Mouse (Mus musculus): ENCODE measurements around the gene Gatad2a.
"Not testable (repeated sequence)": the region's sequence is repeated elsewhere in the genome, so short reads cannot be mapped to it uniquely, and the experiment has no call there.

Gene Gatad2a

DNA sequence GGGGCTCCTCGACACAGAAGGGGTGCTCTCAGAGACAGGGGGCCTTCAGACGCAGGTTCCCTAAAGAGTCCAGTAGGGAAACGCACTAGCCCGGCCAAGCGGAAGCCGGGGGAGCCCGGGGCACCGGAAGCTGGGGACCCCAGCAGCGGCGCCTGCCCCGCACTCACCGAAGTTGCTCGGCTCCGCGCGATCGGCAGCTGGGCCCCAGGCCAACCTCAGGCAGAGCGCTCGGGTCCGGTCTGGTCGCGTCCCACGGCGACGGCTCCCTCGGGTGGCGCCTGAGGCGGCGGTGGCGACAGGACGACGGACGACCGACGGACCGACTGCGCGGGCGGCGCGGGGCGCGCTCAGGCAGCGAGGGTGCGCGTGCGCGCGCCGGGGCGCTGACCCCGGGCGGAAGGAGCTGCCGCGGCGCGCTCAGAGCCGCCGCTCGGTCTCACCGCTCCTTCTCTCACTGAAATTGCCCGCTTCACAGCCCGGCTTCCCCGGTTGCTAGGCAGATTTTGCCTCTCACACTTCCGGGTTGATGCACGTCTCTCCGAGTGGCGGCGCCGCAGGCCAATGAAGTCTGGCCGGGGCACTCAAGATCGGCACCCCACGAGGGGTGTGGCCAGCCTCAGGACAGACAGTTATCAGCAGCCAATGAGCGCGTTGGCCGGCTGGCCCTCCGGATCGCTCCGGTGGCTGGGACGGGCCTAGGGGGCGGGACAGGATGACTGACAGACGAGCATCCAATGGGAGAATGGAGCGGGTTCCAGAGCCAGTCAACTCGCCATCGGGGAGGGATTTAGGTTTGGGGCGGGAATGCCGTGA lies at the start of gene Gatad2a:
Gene Gatad2a, minus strand, starts transcription at position 609 of the 813 bp plus-strand sequence.
- DNase-seq = peak; percentile 100

DNA sequence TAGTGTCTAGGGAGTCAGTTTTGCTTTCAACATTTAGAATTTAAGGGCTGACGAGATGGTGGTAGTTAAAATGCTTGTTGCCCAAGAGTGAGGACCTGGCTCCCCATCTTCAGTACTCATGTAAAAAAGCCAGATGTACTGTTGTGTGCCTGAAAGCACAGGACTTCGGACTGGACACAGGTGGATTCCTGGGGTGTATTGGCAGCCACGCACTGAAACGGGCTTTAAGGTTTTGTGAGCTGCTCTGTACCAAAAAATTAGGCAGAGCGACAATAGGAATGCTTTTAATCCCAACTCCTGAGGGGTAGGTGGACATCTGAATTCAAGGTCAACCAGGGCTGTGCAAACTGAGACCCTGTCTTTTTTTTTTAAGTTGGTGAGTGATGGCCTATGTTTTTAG lies 47.8 kb upstream of the Gatad2a start:
- no peak for DNase-seq

DNA sequence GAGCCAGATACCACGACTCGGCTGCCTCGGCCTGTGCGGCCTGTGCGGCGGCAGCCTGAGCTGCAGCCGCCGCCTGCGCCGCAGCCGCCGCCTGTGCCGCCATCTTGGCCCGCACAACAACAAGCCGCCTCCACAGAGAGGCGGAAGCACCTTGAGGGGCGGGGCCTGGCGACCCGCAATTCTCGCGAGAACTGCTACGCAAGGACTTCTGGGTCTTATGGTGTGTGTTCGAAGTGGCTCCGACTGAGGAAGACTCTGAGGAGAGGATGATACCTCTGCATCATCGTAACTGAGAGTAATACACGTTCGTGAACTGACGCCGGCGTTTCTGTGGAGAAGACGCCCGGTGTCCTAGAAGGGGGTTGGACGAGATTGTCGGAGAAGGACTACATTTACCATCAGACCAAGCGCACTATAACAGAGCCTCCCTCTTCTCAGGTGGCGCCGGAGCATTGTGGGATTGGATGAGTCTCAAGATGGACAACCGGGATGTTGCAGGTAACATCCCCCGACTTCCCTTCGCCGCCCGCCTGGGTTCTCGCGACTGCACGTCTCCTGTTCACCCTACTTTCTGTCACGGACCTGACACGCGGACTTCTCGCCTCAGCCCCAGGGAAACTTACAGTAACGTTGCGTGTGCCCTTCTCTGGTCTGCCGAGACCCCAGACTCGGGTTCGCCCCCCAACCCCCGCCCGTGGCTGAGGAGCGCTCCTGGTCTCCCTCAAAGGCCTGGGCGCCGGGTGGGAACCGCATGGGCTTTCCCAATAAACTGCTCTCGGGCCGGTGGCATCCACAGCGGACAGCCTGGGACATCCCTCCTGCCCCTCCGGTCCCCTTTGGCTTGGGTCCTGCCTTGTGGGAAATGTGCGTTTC lies 46.6 kb upstream of the Gatad2a start, which contains the start of the genes Mau2 and Sugp1:
Gene Mau2, minus strand, starts transcription at position 152 of the 873 bp plus-strand sequence.
Gene Sugp1, plus strand, starts transcription at position 231 of the 873 bp plus-strand sequence.
- peak; percentile 98 for DNase-seq

DNA sequence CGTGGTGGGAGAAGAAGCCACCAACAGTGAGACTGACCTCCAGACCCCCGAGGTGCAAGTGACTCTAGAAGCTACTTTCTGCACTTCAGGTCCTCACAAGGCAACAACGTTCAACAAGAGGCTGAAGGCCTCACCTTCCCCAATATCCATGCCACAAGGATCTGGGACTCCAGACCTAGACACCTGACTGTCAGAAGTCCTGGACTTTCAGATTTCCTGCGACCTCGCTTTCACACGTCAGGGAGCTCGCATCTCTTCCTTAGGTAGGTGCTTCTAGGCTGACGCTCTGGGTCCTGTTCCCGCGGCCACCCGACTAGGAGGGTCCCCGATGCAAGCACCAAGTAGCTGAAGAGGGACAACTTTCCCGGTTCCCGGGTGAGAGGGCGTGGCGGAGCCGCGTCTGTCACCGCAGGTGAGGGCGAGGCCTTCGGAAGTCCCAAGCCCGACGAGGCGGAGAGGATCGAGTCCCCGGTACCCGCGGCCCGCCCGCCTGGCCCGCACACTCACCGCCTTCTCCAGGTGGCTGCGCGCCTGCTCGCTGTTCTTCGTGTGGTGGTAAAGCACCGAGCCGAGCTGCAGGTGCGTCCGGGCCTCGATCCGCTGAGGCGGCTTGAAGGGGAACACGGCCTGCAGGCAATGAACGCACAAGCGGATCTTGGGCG lies 45.8 kb upstream of the Gatad2a start:
- peak in 1 of 2 experiments; percentile 59 for DNase-seq

DNA sequence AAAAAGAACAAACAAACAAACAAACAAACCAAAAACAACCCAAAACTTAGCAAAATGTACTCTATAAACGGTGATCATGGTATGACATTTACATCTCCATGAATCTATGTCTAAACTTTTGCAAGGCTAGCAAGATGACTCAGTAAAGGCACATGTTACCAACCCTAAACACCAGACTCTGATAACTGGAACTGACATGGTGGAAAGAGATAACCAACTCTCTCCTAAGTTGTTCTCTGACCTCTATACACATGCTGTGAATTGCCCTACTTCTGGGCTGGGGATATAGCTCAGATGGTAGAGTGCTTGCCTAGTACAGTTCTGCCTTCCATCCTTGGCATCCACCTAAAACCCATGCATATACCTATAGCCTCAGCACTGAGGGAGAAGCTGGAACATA lies 41.8 kb upstream of the Gatad2a start:
- no peak for DNase-seq

DNA sequence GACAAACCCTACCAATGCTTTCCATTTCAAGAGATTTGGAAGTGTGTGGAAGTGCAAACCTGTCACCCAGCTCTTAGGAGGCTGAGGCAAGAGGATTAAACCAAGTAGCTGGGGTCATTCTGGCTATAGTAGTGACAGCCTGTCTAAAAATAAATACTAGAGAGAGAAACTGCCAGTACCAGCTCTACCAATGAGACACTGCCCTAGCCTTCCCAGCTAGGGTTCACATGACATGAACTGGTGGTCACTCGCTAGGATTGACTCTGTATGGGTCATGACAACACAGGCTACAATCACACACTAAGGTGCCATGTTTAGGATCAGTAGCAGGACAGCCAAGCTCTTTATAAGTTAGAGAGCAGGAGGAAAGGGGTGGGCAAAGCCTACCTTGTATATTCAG lies 34.1 kb upstream of the Gatad2a start:
- no peak for DNase-seq

DNA sequence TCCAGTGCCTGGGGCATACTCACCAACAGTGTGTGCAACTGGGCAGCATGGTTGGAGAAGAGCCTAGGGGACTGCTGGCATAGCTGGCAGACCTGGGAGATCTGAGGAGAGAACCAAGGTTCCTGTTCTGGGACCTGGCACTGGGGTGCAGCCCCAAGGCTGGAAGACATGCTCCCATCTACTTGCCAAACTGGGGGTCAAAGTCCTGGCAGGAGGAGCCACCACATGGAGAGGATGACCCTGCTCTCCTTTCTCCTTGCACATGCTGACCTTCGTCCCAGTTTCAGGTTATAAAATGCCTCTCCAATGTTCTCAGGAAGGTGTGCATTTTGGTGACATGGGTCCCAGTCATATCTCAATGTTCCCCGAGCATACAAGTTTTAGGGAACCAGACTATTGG lies 30.0 kb upstream of the Gatad2a start:
- no peak for DNase-seq

DNA sequence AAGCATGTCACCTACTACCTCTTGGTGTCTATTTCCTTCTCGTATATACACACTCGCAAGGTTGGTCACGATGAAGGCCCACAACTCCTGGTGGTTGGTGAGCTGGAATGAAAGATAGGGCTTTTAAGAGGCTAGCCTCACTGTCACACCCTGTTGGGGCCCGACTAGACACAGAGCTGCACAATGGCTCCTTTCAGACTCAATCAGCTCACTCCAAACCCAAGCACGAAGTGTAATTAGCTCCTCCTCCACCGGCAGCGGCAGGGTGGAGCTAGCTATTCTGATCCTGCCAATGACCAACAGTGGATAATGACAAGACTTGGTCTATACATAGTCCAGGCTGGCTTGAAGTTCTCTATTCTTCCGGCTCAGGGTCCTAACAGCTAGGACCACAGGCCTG lies 27.4 kb upstream of the Gatad2a start:
- no peak for DNase-seq

DNA sequence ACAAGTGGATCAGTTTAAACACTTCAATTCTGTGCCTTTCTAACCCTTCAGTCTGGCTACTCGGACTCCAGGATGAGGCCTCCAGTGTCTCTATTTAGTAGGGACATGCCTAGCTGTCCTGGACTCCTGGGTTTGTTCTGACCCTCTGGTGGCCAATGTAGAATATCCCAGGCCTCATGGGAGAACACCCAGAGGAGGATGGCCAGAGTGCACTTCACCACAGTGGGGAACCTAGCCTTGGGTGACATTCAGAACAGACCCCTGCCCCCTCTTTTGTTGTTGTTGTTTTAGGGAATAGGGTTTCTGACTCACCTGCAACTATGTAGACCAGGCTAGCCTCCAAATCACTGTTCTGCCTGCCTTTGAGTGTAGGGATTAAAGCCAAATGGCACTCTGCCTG lies 18.8 kb upstream of the Gatad2a start:
- DNase-seq = no peak

DNA sequence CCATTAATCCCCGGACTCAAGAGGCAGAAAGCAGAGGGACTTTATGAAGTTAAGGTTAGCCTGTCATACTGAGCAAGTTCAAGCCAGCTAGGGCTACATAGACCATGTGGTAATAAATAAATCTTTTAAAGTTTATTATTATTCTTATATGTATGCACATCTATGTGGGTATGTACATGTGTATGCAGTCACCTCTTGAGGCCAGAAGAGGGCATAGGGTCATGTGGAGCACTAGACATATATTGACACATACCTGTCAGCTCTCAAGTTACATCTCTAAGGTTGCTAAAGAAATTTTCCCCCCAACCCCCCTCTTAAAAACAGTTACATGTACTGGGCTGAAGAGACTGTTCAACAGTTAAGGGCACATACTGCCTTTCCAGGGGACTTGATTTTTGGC lies 16.6 kb upstream of the Gatad2a start:
- no peak for DNase-seq

DNA sequence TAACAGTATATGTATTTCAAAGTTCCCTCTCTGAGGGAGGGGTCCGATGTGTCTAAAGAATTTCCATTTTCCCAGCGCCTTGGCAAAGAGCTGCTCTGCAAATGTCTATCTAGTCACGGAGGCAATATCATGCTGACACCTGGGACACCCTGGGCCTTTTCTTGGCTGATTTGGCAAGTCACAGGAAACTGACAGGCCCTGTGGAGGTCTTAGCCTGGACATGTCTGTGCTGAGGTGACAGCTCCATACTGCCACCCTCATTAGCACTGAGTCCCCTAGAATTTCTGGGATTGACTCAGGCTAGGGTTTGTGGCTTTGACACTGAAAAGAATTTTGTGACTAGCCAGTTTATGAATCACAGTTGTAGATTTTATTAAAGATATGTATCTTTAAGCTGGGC lies 16.2 kb upstream of the Gatad2a start:
- no peak for DNase-seq

DNA sequence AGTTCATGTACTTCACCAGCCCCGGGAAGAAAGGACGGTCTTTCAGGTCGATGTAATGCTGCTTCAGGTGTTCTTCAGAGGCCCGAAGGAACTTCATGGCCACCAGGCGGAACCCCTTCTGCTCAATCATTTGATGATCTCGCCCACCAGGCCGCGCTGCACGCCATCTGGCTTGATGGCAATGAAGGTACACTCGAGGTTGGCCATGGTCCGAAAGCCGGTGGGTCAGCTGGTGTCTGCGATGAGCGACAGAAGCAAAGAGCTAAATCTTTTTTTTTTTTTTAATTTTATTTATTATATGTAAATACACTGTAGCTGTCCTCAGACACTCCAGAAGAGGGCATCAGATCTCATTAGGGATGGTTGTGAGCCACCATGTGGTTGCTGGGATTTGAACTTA lies 14.6 kb upstream of the Gatad2a start:
- DNase-seq = peak in 1 of 2 experiments; percentile 51

DNA sequence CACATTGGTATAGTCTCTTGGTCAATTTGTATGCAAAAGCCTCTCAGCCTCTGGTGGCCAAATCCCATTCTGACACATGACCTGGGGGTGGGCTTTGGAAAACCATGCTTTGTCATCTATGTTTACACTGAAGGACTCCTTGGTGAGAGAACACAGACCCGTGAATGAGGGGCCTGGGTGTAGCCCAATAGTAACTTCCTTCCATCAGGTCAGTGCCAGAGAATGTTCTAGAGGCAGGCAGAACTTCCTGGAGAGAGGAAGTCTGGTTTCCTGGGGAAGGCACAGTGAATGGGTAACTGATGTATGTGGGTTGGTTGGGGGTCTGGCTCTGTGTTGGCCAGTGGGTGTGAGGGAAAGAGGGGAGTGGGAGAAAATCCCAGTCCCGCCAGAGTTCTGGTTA lies 9.0 kb upstream of the Gatad2a start:
- no peak for DNase-seq

DNA sequence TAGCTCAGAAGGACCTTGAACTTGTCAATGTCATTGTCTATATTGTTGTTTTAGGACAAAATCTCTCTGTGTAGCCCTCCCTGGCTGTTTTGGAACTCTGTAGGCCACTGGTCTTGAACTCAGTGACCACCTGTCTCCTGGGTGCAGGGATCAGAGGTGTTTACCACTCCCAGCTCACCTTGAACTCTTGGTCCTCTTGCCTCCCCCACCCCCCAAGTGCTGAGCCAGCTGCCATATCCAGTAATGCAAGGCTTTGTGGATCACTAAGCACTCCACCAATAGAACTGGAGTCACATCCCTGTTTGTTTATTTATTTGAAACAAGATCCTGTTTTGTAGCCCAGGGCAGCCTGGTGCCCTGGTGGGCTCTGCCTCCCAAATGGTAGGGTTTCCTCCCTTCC lies 8.2 kb upstream of the Gatad2a start:
- no peak for DNase-seq

DNA sequence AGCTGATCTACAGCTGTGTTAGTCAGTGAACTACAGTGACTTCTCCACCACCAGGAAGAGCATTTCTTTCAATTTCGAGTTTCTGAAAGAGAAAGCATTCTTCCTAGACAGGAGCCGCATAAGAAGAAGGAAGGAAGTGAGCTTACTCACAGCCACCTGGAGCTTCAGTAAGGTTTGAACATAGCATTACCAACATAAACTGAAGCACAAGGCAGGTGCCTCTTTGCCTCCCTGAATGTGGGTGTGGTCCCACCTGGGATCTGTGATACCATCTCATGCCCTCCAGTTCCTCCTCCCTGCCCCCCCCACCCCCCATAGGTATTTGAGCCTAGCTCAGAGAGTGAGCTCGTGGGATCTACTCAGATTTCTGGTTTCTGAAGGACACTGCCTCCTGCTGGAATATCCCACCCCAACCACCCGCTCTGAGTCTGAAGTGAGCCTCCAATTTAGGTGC lies 7.0 kb upstream of the Gatad2a start:
- no peak for DNase-seq

DNA sequence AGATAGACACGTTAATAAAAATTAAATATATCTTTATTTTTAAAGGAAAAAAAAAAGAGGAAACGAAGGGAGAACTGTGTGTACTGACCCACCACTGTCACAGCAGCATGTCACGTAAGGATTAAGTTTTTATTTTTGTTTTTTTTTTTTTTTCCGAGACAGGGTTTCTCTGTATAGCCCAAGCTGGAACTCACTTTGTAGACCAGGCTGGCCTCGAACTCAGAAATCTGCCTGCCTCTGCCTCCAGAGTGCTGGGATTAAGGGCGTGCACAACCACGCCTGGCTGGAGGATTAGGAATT lies 5.7 kb upstream of the Gatad2a start:
- not testable (repeated sequence) for DNase-seq

DNA sequence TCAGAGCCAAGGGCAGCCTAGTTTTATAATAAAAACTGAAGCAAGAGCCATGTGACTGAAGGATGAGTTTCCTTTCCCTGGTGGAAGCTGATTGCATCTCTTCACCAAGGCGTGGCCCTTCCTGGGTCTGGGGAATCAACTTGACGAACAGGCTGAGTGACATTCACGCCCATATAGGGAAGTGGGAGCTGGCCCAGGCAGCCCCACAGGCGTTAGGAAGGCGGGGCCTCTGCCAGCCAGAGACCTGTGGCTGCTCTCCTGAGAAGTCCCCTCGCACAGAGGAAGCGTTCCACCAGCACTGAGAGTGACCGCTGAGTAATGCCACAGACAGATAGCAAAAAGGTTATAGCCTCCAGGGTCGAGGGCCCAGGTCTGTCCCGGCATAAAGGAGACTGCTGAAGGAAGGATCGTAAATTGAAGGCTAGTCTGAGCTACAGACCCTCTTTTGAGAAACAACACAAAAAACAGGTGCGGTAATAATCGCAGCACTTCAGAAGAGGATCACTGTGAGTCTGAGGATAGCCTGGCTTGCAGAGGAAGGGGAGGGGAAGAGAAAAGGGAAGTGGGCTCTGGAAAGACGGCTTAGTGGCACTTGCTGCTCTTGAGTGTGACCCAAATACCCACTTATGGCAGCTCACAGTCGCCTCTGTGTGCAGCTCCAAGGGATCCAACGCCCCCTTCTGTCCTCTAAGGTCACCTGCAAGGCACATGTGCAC lies 5.2 kb upstream of the Gatad2a start:
- peak; percentile 30 to 61 for DNase-seq

DNA sequence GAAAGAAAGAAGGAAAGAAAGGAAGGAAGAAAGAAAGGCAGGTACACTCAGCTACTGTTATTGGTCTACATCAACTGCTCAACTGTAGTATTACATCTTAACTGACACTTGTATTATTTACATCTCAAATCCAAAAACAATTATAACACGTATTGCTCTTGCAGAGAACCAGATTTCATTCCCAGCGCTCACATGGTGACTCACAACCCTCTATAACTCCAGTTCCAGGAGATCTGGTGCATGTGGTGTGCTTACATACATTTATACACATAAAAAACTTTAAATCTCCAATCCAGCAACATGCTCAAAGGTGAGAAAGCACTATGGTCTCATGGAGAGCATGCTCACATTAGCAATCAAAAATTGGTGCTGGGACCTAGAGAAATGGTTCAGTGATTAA lies 4.0 kb upstream of the Gatad2a start:
- no peak for DNase-seq

DNA sequence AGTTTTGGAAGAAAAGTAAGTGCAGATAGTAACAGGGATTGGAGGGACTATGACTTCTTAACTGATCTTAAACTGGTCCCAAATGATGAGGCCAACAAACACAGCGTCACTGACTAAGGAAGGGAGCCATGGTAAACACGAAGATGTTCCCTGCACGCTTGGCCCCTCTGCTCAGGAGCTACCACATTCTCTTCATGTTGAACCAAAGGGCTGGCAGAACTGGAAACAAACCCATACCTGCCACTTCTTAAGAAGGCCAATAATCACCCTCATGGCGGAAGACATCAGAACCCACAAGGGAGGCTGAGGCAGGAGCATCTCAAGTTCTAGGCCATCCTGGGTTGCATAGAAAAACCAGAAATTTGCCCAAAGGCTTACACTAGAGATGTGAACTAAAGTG lies 3.1 kb upstream of the Gatad2a start:
- no peak for DNase-seq

DNA sequence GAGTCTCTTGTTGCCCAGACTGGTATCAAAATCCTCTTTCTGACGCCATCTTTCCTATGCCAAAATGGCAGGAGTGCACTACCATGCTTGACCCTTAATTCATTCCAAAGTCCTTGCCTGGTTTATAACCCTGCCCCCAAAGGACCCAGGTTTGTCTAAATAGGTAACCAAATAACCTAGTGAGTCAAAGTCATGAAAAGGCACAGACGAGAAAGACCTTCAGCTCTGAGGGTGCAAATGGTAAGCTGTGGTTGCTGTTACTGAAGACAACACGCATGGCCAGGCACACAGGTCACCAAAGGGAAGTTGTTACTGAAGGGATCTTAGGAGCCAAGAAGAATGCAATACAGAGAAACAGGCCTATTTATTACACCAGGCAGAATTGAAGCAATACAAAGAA lies 2.5 kb upstream of the Gatad2a start:
- no peak for DNase-seq

DNA sequence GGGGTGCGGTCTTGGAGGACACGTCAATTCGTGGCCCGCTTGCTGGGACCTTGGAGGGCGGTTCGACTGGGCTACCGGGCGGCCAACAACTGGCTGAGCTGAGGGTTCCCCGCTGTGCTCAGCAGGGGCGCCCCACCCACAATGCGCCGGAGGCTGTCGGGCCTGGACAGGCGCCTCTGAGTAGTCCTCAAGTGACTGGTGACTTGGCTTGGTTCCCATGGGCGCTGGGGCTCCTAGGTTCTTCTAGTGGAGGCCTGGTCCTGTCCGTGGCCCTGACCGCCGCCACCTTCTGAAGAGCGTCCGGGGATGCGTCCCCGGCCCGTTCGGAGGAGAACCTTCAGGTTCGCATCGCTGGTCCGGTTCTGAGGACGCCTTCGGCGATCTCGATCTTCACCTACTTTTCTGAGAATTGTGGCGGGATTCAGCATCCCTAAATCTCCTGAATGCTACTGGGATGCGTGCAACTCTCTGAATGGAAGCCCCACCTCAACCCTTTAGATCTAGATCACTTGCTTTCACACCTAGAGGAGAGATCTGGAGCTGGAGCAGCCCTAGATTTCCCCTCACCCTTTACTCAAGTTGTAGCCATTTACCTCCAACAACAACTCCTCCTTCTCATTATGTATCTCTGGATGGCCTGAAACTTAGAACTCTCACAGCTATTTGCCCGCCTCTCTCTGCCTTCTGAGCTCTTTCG lies 553 bp upstream of the Gatad2a start:
- DNase-seq = no peak

DNA sequence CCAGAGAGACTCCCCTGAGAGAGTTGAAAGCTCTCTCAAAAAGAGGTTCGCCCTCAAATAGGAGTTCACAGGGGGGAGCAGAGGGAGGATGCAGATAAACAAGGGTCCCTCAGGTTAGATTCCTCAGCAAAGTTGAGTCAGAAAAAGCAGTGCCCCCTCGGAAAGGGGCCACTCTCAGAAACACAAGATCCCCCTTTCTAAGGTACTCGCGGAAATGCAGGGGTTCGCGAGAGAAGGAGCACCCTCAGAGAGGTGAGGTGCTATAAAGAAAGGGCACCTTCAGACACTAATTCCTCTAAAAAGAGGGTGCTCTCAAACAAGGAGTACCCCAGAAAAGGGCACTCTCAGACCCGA lies 785 bp downstream of the Gatad2a start:
- DNase-seq = no peak

All from cerebellum, postnatal 25 days (tissue).